Mouse (Mus musculus): ENCODE measurements around the gene Kndc1.
A peak's percentile ranks its signal among the peaks of the same experiment; 100 is the strongest.

Gene Kndc1

DNA sequence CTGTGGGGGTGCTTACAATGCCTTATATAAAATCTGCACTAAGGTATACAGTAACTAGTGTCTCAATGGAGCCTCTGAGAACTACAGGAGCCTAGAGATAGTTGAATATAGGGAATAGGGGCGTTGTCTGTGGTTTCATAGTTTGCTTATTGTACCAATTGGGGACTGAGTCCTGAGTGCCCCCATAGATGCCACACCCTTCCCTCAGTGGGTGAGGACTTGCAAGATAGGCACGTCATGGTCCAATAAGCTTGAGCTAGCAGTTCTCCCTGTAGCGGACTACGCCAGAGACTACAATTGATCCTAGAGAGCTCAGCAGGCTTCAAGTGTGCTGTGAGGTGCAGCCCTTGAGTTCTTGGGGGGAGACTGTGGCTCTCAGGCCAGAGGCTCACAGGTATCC is 61.0 kb downstream of the Kndc1 start:
- DNase-seq = no peak

DNA sequence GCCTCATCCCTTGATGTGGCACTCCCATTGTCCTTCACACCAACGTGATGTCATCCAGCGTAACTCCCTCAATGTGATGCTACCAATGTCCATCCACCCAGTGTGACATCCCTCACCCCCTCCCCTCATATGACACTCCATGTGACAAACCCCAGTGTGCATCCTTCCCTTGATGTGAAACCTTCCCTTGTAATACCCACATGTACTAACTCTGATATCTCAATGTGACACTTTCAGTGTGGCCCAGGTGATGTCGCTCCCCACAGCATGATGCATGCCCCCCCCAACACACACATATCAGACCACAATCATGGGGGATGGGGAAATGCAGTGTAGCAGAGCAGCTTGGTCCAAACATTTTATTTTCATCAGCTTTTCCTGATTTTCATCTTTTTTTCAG is 62.2 kb downstream of the Kndc1 start:
- no peak for DNase-seq

DNA sequence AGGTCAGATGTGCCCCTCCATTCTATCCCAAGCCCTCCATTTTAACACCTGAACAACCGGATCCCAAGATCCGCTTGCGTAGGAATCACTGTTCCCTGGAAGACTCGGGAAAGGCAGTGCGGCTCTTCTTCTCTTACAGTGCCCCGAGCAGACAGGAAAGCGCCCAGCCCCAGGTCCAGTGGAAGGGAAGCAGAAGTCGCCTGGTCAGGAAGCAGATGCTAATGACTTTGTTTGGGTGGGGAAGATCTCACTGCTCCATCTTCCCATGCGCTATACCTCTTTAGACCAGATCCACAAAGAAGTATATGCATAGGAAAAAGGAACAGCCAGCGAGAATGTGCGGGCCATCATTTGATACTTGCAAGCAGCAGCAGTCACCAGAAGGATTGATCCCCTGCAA is 62.9 kb downstream of the Kndc1 start:
- DNase-seq = no peak

DNA sequence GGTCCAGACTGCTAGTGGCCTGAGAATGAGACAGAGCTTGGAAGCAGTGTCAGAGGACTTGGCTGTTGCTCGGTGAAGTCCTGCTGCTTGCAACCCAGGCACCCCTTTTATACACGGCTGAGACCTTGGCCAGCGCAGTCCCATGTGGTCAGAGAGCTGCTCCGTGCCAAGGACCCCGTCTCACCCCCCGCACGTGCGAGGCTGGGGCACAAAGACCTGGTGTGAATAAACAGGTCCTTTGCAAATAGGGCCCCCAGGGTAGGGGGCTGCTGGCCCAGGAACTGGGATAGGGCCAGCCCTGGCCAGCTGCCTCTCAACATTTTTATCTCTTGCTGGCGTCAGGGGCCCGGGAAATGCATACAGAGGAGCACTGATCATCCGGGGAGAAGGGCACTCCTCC is 63.5 kb downstream of the Kndc1 start:
- no peak for DNase-seq

DNA sequence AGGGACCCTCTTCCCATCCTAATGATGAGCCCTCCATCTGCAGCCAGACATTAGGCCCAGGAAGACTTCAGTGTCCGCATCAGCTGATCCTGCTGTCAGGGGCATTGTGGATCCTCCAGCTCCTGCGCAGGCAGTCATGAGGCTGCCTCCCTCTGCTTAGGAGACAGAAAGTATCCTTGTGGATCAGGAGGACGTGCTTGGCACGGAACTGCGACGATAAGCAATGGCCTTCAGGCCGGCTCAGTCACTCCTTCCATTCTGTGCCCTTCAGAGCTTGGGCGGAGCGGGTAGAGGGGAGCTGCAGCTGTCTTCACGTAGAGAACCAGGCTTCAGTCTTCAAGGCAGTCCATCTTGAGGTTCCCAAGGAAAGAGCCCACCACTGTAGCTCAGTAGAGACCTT is 66.6 kb downstream of the Kndc1 start:
- no peak for DNase-seq

DNA sequence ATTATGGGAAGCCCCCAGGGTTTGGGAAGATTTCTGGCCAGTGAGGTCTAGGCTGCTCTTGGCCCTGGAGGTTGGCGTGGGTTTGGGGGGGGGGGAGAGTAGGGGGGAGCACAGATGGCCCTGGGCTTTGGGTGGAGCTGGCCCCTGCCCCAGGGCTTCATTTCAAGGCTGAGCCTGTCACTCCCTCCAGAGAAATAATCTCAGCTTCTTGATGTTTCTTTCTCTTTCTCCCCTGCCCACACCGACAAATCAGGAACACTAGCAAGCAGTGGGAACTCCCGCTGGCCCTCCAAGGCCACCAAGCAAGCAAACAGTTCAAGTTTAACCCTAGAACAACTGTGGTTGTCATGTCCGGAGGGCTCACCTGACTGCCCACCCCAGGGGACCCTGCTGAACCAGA is 69.3 kb downstream of the Kndc1 start:
- DNase-seq = no peak

DNA sequence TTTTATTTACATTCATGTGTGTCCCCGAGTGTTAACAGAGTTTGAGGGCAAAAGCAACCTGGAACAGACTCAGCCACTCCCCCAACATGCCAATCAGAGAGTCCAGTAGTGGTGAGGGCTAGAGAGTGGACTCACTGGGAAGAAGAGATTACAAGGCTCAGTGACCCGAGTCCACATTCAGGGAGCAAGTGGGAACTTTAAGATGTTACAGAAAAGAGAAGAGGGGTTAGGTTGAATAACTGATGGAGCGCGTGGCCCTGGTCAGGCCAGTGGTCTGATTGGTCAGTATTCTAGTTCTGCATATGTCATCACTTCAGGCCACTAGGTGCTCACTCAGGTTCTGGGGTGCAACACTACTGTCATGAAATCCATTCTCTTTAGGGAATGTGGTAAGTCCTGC is 72.7 kb downstream of the Kndc1 start:
- DNase-seq = no peak

DNA sequence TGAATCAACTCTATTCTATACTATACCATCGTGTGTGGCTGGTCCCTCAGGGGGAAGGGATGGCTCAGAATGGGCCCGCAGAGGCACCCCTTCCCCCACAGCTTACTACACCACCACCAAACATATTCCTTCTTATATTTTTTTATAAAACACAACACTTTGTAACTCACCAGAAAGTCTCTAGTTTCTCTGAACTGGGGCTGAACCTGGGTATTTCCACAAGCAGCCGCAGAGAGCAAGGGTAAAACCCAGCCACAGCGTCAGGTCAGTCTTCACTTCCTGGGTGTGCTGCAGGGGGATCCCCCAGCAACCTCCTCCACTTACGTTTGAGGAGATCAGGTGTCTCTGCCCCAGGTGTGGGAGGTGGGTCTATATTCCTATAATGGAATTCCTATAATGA is 73.9 kb downstream of the Kndc1 start:
- no peak for DNase-seq

DNA sequence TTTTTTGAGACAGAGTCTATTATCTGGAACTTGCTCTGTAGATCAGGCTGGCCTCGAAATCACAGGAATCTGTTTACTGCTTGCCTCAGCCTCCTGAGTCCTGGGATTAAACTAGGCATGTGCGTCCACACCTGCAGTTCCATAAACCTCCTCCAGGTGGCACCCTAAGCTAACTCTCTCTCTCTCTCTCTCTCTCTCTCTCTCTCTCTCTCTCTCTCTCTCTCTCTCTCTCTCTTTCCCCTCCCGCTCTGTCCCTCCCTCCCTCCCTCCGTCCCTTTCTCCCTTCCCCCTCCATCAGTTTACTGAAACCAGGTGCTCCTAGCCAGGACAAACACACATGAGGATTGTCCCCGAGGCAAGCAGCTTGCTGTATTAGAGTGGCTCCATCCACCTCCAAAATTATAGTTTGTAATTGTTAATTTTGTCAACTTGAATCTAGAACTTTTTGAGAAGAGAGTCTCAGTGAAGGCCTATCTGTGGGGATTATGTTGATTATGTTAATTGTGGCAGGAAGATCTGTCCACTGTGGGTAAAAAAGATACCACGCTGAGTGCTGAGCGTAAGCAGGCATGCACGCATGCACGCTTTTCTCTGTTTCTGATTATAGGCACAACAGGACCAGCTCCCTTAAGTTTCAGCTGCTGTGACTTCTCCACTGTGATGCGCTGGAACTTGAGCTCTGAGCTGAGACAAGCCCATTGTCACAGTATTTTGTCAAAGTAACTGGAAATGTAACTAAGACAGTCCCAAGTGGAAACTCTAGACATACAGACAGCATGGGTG is 75.0 kb downstream of the Kndc1 start:
- DNase-seq = peak; percentile 78

DNA sequence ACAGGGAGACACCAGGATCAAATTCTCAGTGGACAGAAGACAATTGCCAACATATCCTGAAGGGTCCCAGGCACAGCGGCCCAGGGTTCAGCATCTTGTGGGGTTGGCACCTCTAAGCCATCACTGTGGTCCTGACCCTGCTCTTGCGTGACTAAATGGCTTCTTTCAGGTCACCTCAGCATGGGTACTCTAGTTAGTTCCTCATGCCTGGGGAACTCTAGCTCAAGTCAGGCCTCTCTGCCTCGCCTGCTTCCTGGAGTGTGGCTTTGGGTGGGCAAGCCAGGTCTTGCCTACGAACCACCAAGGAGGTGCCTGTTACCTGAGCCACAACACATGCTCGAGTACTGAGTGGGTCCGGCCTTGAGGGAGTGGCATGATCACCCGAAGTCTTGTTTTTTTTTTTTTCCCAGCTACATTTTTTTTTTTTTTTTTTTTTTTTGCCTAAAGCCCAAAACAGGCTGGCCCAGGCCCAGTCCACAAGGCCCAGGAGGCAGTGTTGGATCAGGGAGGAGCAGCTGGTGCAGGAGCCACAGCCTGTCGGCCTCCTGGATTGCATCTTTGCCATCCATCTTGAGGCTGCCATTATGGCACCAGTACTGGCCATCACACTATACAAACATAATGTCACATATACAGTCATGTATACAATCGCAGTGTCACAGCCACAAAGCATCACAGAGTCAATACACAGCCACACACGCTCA is 75.9 kb downstream of the Kndc1 start:
- DNase-seq = no peak

DNA sequence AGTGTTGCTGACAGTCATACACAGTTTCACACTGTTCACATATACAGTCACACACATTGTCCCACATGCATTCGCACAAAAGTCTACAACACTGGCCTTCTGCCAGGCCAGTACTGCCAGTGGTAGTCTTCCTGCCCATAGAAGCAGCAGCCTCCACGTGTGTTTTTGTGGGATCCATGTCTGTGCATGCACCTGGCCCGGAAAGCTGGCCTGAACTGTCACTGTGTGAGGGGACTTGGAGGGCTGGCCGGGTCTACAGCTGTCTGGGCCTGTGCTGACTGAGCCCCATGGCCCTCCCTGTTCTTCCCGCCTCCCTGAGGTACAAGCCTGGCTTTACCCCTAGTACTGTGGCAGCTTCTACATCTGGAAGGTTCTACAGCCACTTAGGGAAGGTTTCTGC is 76.5 kb downstream of the Kndc1 start:
- no peak for DNase-seq

DNA sequence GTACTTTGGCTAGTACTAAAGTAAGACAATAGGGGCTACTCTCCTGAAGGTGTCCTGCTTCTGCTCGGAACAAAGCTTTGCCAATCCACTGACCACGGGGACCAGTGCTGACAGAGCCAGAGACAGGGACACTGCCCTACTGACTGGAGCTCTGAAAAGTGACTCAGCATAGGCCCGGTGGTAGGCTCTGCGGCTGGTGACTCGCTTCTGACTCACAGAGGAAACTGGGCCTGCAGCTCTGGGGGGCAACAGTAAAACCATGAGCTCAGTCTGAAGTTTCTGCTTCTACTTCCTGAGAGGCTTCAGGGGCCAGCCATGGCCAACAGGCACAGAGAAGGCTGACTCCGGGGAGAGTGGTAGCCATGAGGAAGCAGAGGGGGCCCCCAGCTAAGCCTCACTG is 76.9 kb downstream of the Kndc1 start:
- no peak for DNase-seq

DNA sequence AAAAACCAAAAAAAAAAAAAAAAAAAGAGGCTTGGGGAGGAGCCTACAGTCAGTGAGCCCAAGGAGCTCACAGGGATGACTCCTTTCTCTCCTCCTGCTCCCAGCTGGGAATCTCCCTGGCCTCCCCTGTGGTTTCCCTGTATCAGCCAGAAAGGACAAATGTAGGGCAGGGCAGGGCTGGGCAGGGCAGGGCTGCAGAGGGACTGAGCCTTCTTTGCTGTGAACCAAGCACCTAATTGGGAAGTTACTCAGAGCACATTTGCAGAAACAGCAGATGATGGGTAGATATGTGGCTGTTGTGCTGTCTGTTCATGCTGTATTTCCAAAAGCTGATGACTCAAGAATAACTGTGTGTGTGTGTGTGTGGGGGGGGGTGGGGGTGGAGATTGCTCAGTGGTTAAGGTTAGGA is 78.4 kb downstream of the Kndc1 start:
- no peak for DNase-seq

DNA sequence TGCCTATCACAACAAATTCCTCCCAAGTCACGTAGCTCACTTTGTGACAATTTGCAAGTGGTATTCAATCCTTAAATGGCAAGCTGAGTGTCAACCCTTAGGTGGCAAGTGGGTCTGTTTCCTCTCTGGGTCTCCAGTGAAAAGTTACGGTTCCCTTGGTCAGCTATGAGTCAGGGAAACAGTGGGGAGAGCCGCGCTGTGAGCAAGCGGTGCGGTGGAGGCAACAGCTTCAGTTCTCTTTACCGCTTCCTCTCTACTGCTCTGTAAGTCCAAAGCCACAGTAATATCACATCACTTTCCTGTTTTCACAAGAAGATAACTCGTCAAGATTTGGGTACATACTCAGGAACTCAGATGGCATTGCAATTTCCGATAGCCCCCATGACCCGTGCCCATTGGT is 79.8 kb downstream of the Kndc1 start:
- no peak for DNase-seq

DNA sequence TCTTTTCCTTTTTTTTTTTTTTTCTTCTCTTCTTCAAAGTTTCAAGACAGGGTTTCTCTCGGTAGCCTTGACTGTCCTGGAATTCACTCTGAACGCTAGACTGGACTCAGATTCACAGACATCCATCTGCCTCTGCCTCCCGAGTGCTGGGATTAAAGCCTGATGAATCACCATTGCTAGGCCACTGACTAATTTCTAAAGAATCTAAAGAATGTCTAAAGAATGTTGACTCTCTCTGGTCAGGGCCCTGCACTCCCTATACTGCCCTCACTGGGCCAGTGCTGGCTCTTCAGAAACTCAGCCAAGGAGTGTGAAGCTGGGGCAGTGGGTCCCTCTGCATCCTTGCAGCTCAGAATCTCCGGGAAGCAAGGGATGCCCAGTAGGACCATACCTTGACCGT is 81.0 kb downstream of the Kndc1 start:
- no peak for DNase-seq

DNA sequence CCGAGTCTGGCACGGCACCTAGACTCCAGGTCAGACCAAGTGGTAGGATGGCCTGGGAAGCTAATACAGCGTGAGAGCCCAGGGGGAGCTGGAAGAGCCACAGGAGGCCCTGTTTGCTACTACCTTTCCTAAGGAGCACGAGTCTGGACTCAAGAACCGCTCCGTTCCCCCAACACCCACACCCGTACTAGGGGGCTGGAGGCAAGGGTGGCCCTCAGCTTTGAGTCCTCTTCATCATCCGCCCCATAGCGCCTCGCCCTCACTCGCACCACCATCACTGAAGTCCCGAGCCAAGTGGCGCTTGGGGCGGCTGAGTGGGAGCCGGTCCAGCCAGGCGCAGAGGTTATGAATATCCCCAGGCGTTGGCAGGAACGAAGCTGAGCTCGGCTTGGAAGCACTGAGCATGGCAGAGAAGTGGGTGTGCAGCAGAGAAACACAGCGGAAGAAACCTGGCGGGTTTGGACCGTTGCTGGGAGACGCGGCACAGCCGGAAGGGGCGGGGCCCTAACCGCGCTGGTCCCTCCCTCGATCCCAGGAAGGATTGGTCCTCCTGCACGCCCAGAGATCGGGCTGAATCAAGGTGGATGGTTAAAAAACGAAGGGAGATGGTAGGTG is 83.9 kb downstream of the Kndc1 start, which contains the start of gene 6430531B16Rik:
TSS of gene 6430531B16Rik (minus strand) at position 478 of the 615 bp plus-strand sequence.
- peak; percentile 74 for DNase-seq

DNA sequence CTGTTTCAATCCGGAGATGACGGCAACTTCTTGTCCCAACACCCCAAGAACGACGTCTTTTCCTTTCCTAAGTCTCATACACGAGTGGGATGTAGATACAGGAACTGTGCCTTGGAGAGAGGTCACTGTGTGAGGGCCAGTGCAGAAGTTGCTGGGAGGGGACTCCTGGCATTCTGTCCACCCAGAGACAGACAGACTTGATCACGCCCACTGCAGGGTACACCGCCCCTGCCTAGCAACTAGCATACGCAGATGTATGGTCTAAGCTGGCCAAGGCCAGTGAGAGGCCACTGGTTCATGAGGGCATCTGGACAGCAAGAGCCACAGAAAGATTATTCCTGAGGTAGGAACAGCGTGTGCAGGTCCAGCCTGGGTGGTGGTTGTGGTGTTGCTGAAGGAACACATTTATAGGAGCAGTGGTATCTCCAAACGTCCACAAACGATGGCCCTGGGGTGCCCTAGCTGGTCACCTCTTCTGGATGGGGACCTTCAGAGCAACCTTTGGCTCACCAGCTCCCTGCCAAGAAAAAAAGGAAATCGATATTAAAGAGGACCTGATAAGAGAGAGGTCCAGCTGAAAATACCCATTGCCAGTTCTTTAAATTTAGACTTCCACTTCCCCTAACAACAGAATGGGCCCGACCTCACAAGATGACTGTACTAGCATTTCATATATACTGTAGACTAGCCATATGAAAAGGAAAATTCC is 84.7 kb downstream of the Kndc1 start:
- DNase-seq = no peak

DNA sequence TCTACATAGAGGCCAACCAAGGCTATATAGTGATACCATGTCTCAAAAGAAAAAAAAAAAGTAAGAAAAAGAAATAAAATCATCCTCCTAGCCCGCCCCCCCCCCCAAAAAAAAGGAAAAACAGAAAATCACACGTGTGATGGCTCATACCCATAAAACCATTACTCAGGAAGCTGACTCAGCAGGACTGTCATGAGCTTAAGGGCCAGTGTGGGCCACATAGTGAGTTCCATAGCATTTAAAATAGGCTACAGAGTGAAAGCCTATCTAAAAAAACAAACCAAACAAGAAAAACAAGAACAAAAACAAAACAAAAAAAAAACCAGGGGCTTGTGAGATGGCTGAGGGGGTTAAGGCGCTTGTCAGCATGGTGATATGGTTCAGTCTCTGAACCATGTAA is 86.3 kb downstream of the Kndc1 start:
- DNase-seq = no peak

DNA sequence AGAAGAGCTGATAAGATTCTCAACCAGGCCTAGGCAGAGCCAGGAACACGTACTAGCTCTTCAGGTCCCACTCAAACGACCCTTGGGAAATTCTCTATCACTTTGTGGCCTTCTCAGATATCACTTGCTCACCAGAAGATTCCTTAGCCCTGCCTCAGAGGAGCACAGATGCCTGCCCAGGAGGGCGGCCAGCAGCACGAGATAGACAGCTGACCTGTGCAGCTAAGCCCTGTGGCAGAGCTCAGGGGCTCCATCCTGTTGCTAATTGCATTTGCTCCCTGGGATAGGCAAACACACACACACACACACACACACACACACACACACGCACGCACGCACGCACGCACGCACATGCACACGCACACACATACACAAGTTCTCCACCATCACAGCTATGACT is 87.6 kb downstream of the Kndc1 start:
- no peak for DNase-seq

DNA sequence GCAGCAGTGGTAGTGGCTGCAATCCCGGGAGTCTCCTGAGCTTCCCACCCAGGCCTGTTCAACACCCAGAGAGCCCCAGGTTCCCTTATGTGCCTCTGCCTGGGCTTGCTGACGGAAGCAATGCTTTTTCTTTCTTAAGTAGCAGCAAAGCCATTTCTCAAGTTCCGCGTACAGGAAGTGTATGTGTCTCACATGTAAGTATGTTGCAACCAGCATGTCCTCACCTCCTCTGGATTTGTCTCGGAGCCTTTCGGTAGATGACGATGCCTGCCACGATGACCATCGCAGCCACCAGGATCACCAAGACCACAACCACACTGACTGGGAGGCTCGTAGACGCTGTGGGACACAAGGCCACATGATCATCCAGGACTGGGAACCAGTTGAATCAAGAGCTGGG is 90.0 kb downstream of the Kndc1 start:
- DNase-seq = no peak

DNA sequence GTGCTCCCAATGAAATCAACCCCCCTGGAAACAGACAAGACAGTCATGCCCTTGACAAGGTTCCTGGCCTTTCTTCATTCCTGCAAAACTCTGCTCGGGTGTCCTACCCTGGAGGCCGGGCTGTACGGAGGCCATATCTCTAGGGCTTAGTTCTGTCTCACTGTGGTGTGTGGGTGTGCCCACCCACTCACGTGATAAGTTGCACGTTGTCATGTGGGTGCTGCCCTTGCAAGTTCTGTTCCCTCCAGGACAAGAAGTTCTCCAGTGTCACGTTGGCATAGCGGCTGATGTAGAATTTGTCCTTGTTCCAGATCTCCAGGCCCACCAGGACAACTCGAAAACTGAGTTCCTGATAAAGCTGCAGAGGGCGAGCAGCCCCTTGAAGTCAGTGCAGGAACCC is 93.8 kb downstream of the Kndc1 start:
- no peak for DNase-seq

DNA sequence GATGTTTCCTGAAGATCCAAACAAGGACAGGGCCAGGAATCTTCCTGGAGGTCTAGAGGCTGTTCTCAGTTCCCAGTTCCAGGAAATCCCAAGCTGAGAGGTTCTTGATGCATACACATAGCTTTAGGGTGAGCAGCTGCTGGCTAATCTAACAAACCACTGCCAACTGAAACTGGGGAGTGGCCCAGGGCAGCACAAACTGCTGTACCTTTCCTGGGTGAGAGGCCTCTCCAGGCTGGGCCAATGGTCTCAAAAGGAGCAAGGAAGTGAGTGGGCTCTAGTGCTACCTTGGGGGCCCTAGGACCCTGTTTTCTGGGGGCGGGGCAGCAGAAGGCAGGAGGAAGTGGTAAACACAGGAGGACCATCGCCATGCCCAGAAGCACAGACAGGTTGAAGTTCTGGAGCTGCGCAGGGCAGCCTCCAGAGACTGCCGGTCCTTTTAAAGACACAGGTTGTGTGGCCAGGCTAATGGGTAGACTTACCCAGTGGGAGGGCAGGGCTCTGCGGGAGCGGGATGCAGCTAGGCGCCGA is 96.4 kb downstream of the Kndc1 start:
- DNase-seq = no peak

Data from cerebellum, adult 11 months (tissue).